ENCODE assay signal across 8 mouse cellular contexts in genomic region chr13:98030959-98031641, GRCm38 (mm10).
DNase-seq lines count a peak whose midpoint lies in the region; ATAC-seq lines count a peak whose summit lies in the region.

No protein-coding gene starts in this region.

- no peaks in the 10 kb centered on the region for H3K36me3 ChIP-seq in megakaryocyte, embryonic 14.5 days (replicated peaks; ENCODE audit: low read length)

- H3K9me3 ChIP-seq in megakaryocyte, embryonic 14.5 days, result peaks cover 7% of the 10 kb centered on the region

- ATAC-seq in common myeloid progenitor, adult 5-6 weeks (replicated peaks; ENCODE audit: low read depth, poor library complexity, severe bottlenecking), result peak; percentile 76

- H3K4me3 ChIP-seq in megakaryocyte, embryonic 14.5 days (replicated peaks), result peak overlapping the region; percentile 90

- H3K4me1 ChIP-seq in megakaryocyte, embryonic 14.5 days, result peaks cover 6% of the 10 kb centered on the region

- peaks cover 16% of the 10 kb centered on the region for H3K27me3 ChIP-seq in megakaryocyte, embryonic 14.5 days (replicated peaks)

- DNase-seq in adipocyte (ENCODE audit: low spot score), result peak; percentile 88
- DNase-seq in gastrocnemius, postnatal 10 days, result peak; percentile 75
- peak; percentile 84 for DNase-seq in induced T-regulatory cell, adult 2 months (ENCODE audit: low read depth)
- peak; percentile 66 to 78 for DNase-seq in left cerebral cortex, adult 8-10 months (ENCODE audit: low spot score in 2 of 2)
- DNase-seq in right cerebral cortex, adult 2 months (ENCODE audit: low spot score in 2 of 2), result peak; percentile 91 to 95
- DNase-seq in urinary bladder, postnatal 4 days (ENCODE audit: low spot score in 2 of 2), result peak; percentile 62 to 82

Comparison
In these comparisons a context has a peak if more than half of its experiments do, and no peak if none do; other contexts are left out.
1. Peak in every context shown above with its lines: DNase-seq, ATAC-seq and H3K4me3 ChIP-seq.